In genomic region chr10:59894251-59895160, GRCm38 (mm10) we compare ENCODE assay signal across 9 mouse cellular contexts. TPM values are rescaled to one million over a fixed set of nuclear protein-coding genes. Genes with fewer than 3 reads are reported as not detected.
A peak's percentile ranks its signal among the peaks of the same experiment; 100 is the strongest.
DNase-seq lines count a peak whose midpoint lies in the region; ATAC-seq and TF ChIP-seq lines count a peak whose summit lies in the region.
"Had no signal": no experiment of that assay in that cellular context is flagged by ENCODE, and none has a peak within 500 bp of the region (broad histone marks: within the 10 kb centered on the region; RNA-seq: fewer than 3 reads in every experiment).

No protein-coding gene starts in this region.

- H3K9me3 ChIP-seq in kidney, postnatal 0 days (replicated peaks; ENCODE audit: low read length) = no peaks in the 10 kb centered on the region
- H3K9me3 ChIP-seq in liver, postnatal 0 days (ENCODE audit: low read length) = no peaks in the 10 kb centered on the region
- H3K9me3 ChIP-seq: stomach, embryonic 15.5 days had no signal

- no peak overlapping the region for H3K4me2 ChIP-seq in kidney, postnatal 0 days (ENCODE audit: low read length)
- no peak overlapping the region for H3K4me2 ChIP-seq in liver, postnatal 0 days (ENCODE audit: low read depth, low read length)
- H3K4me2 ChIP-seq: stomach, embryonic 15.5 days had no signal

- intact Hi-C loops in gastrocnemius, postnatal 14 days (cut with DNase I; ENCODE audit: low total_unique reads) = loop anchor here (5.0 kb wide), 3 partner anchors 43 to 173 kb away; no protein-coding TSS in a partner anchor

- no peak overlapping the region for H3K4me3 ChIP-seq in kidney, postnatal 0 days (replicated peaks; ENCODE audit: low read depth, low read length)
- no peak overlapping the region for H3K4me3 ChIP-seq in liver, postnatal 0 days (ENCODE audit: low read depth, low read length)
- H3K4me3 ChIP-seq: stomach, embryonic 15.5 days had no signal

- no peak for ATAC-seq in kidney, postnatal 0 days (replicated peaks; ENCODE audit: low FRiP score, low read depth)
- ATAC-seq in liver, postnatal 0 days = 0 out of 2 replicates have a peak, but pooled peaks have one; percentile 11
- ATAC-seq in neutrophil, adult 5-6 weeks (ENCODE audit: extremely low read depth, insufficient number of reproducible peaks, low FRiP score, poor library complexity, severe bottlenecking) = peak; percentile 33

- DNase-seq in 416B (ENCODE audit: low read depth) (peak; percentile 88), R1 (ENCODE audit: low read depth, low spot score) (peak; percentile 73)
- DNase-seq in embryo, embryonic 10 days (ENCODE audit: low spot score) = peak; percentile 91
- peak; percentile 87 for DNase-seq in gastrocnemius, postnatal 14 days
- DNase-seq in kidney, postnatal 0 days (ENCODE audit: low spot score) = peak; percentile 83
- peak; percentile 92 for DNase-seq in liver, postnatal 0 days
- DNase-seq in thymus, adult 18-20 months = peak; percentile 69 to 76

- H3K27me3 ChIP-seq in kidney, postnatal 0 days (ENCODE audit: insufficient read depth, low read length) = no peaks in the 10 kb centered on the region
- no peaks in the 10 kb centered on the region for H3K27me3 ChIP-seq in liver, postnatal 0 days (ENCODE audit: insufficient read depth, low read length)
- H3K27me3 ChIP-seq: stomach, embryonic 15.5 days had no signal

- peak; percentile 95 for TF ChIP-seq CTCF in kidney, postnatal 0 days (IDR thresholded peaks at IDR 0.05; ENCODE audit: low read depth)
- TF ChIP-seq CTCF in liver, postnatal 0 days (IDR thresholded peaks at IDR 0.05; ENCODE audit: low read depth) = peak; percentile 99

- WGBS in kidney, postnatal 0 days = 82% methylated on average over 25 of the region's 25 CpGs
- WGBS in liver, postnatal 0 days (ENCODE audit: insufficient replicate concordance) = 82% methylated on average over 25 of the region's 25 CpGs

- no peak overlapping the region for H3K27ac ChIP-seq in kidney, postnatal 0 days
- H3K27ac ChIP-seq in liver, postnatal 0 days (ENCODE audit: low read depth) = no peak overlapping the region
- H3K27ac ChIP-seq: stomach, embryonic 15.5 days had no signal

- TF ChIP-seq EP300 in liver, postnatal 0 days (IDR thresholded peaks at IDR 0.05; ENCODE audit: low read depth) = no peak

- no peak overlapping the region for H3K9ac ChIP-seq in kidney, postnatal 0 days (ENCODE audit: low read depth, low read length)
- no peak overlapping the region for H3K9ac ChIP-seq in liver, postnatal 0 days (replicated peaks)
- H3K9ac ChIP-seq: stomach, embryonic 15.5 days had no signal

- peaks cover 59% of the 10 kb centered on the region for H3K36me3 ChIP-seq in kidney, postnatal 0 days (ENCODE audit: insufficient read depth, low read length)
- H3K36me3 ChIP-seq in liver, postnatal 0 days (replicated peaks; ENCODE audit: insufficient read depth, low read length) = peaks cover 85% of the 10 kb centered on the region

- H3K4me1 ChIP-seq in kidney, postnatal 0 days (replicated peaks; ENCODE audit: insufficient read depth, low read length) = peaks cover 16% of the 10 kb centered on the region
- peaks cover 26% of the 10 kb centered on the region for H3K4me1 ChIP-seq in liver, postnatal 0 days (ENCODE audit: insufficient read depth)

RNA-seq across cellular contexts. Expression of gene Dnajb12, which starts 15.2 kb away (rescaled TPM):
- total RNA-seq in gastrocnemius, postnatal 14 days (2021) = 10 to 100 TPM; 45.5 to 47.5 TPM
- 27.9 and 30.2 TPM in 2 replicates for polyA plus RNA-seq in kidney, postnatal 0 days (2015; fragmentation: Nextera tagmentation; extraction: Ambion mirVana)
- 15.5 and 17.0 TPM in 2 replicates for polyA plus RNA-seq in liver, postnatal 0 days (2015; fragmentation: Nextera tagmentation; extraction: Ambion mirVana)
- total RNA-seq in neutrophil, adult 5-6 weeks (2017) = 24.7 and 32.5 TPM in 2 replicates

RNA-seq across cellular contexts. Expression of gene Ddit4, which starts 57.1 kb away (rescaled TPM):
- total RNA-seq in gastrocnemius, postnatal 14 days (2021) = 10 to 100 TPM; 15.4 to 70.6 TPM
- 23.0 and 24.0 TPM in 2 replicates for polyA plus RNA-seq in kidney, postnatal 0 days (2015; fragmentation: Nextera tagmentation; extraction: Ambion mirVana)
- polyA plus RNA-seq in liver, postnatal 0 days (2015; fragmentation: Nextera tagmentation; extraction: Ambion mirVana) = 3.6 and 5.2 TPM in 2 replicates
- total RNA-seq in neutrophil, adult 5-6 weeks (2017) = 5.6 and 8.1 TPM in 2 replicates
